Mouse (Mus musculus) midbrain, embryonic 13.5 days (tissue): ENCODE measurements at regions not wholly inside any gene's neighbourhood (a gene's known extent, or its start where the extent isn't known, plus 50 kb on each side); places are given as distances from the start of the nearest gene placed in this dataset.

Experiments
- ATAC-seq: fragments of 200-750 bp; cut with Nextera tagmentation; 2 replicates; pipeline ENCODE4 v1.8.0; 2017; ENCODE audit warnings: mild to moderate bottlenecking, moderate TSS enrichment, moderate library complexity
- H3K27ac ChIP-seq: fragments of 300-500 bp; sonication (generic); 2 replicates; pipeline ENCODE4 v1.5.1; 2015; ENCODE audit warnings: inconsistent platforms, mild to moderate bottlenecking, moderate library complexity
- H3K27me3 ChIP-seq: fragments of 300-500 bp; sonication (generic); 2 replicates; pipeline ENCODE4 v1.6.1; 2015; ENCODE audit warnings: mild to moderate bottlenecking, inconsistent platforms
- H3K36me3 ChIP-seq: fragments of 300-500 bp; sonication (generic); 2 replicates; pipeline ENCODE4 v1.6.1; 2015; ENCODE audit warnings: mild to moderate bottlenecking, inconsistent platforms
- H3K4me1 ChIP-seq: fragments of 300-500 bp; sonication (generic); replicated peaks from 2 replicates; pipeline ENCODE4 v1.6.1; 2015; ENCODE audit warnings: inconsistent platforms
- H3K4me2 ChIP-seq: fragments of 300-500 bp; sonication (generic); replicated peaks from 2 replicates; pipeline ENCODE4 v1.6.1; 2015; ENCODE audit warnings: moderate library complexity, mild to moderate bottlenecking, inconsistent platforms
- H3K4me3 ChIP-seq: fragments of 300-500 bp; sonication (generic); replicated peaks from 2 replicates; pipeline ENCODE4 v1.5.1; 2015; ENCODE audit warnings: mild to moderate bottlenecking, inconsistent platforms
- H3K9ac ChIP-seq: fragments of 300-500 bp; sonication (generic); replicated peaks from 2 replicates; pipeline ENCODE4 v1.6.1; 2015; ENCODE audit warnings: mild to moderate bottlenecking, inconsistent platforms
- H3K9me3 ChIP-seq: fragments of 300-500 bp; sonication (generic); 2 replicates; pipeline ENCODE4 v1.6.1; 2016; ENCODE audit warnings: mild to moderate bottlenecking, inconsistent platforms
- WGBS: fragments of 180-500 bp; shearing (Covaris S2); methylation state at CpG from one replicate; pipeline ENCODE4 v1.1.7; 2015; 5-methylcytosine and 5-hydroxymethylcytosine counted together

DNA sequence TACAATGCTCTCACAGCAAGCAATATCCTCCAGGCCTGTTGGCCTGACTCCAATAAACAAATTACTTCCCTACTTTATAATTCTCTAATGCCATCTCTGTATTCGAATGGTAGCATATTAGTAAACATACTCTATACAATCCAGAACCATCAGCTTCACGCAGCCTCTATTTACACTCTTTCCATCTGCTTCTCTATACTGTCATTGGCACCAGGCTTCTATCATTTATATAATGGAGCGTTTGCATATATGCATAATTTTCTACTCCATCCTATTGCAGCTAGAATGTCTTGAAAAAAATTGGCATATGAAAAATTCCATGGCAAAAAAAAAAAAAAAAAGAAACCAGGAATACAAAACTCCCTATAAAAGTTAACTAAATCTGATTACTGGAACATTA, 369.6 kb downstream of the Gm21833 start:
- ATAC-seq = no peak
- WGBS = 82% methylated on average over 3 of the region's 3 CpGs
- H3K4me1 ChIP-seq = no peaks in the 10 kb centered on the region
- H3K27ac ChIP-seq = no peak overlapping the region
- no peaks in the 10 kb centered on the region for H3K36me3 ChIP-seq
- no peaks in the 10 kb centered on the region for H3K27me3 ChIP-seq
- no peak overlapping the region for H3K4me3 ChIP-seq
- no peaks in the 10 kb centered on the region for H3K9me3 ChIP-seq
- no peak overlapping the region for H3K9ac ChIP-seq
- H3K4me2 ChIP-seq = no peak overlapping the region
